Mouse (Mus musculus) gastrocnemius, postnatal 36 days (tissue): Measurements from ENCODE around the gene Rhoj. TPM values are rescaled to one million over a fixed set of nuclear protein-coding genes. Genes with fewer than 3 reads are reported as not detected.
"Not testable (repeated sequence)": the region's sequence is repeated elsewhere in the genome, so short reads cannot be mapped to it uniquely, and the experiment has no call there.

Experiments used
- DNase-seq, 2 experiments: peaks; one replicate each; pipeline ENCODE4 v3.0.0; 2022
- intact Hi-C: fragments of 180-260 bp; cut with DNase I; formaldehyde crosslinking; loops from one replicate; pipeline ENCODE4 v1.15.1; 2025
- total RNA-seq, 2 experiments: library from RNA; stranded (reverse); gene quantifications; 2 replicates each; pipeline ENCODE4 v1.2.3; 2021

The Rhoj gene
- total RNA-seq, 2 experiments from 2014 or later, result 13.2 to 17.6 TPM

- no peak for DNase-seq
Measured at GRCm38 (mm10) chr12:75340331-75340730, 32.2 kb downstream of the Rhoj start.

GRCm38 (mm10) chr12:75348551-75348950 lies 40.4 kb downstream of the Rhoj start:
- DNase-seq, result no peak
- intact Hi-C loops, result no loop called here

More at GRCm38 (mm10) chr12:75340331-75340730, 32.2 kb downstream of the Rhoj start:
- intact Hi-C loops, result no loop called here

DNA sequence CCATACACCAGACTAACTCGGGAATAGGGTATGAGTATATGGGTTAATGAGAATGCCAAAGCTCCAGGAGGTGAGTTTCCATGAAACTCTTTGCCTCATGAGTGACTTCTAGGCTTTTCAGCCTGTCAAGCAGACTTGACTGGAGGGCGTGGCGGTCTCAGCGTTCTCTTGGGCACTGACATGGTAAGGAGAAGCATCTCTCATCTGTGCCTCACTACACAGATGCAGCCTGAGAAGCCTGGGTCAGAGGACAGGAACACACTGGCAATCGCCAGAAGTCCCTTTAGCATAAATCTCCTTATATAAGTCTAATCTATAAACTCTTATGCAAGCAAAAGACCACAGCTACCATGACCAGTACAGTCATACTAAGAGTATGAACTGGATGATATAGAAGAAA lies 41.4 kb downstream of the Rhoj start:
- intact Hi-C loops, DNase-seq: not testable (repeated sequence)

DNA sequence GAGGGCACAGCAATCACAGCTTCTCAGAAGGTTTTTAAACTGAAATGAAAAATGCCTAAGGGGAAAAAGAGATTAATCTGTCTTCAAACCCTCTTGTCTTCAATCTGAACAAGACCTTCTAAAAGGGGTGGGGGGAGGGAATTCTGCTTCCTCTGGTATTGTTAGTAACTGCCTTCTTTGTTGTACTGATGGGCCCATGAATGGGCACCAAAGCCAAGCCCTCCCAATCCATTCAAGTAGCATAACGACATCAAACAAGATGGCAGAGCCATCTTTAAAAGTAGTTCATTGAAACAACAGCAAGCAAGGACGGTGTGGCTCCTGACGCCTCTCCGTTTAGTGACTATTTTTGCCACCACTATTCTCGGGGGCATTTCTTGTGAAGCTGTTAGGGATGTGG lies 42.6 kb downstream of the Rhoj start:
- no peak for DNase-seq
- intact Hi-C loops, result loop anchor here (5.0 kb wide), 1 partner anchor 38 kb away; no protein-coding TSS in a partner anchor

- DNase-seq, result no peak
- intact Hi-C loops, result loop anchor here (5.0 kb wide), 1 partner anchor 40 kb away; no protein-coding TSS in a partner anchor
Measured at GRCm38 (mm10) chr12:75351846-75352245, 43.7 kb downstream of the Rhoj start.

GRCm38 (mm10) chr12:75352410-75352809 lies 44.3 kb downstream of the Rhoj start:
- intact Hi-C loops, result loop anchor here (5.0 kb wide), 1 partner anchor 40 kb away; no protein-coding TSS in a partner anchor
- peak in 1 of 2 experiments; percentile 68 for DNase-seq

GRCm38 (mm10) chr12:75354354-75354753 lies 46.2 kb downstream of the Rhoj start:
- intact Hi-C loops, result loop anchor here (5.0 kb wide), 1 partner anchor 42 kb away; no protein-coding TSS in a partner anchor

DNA sequence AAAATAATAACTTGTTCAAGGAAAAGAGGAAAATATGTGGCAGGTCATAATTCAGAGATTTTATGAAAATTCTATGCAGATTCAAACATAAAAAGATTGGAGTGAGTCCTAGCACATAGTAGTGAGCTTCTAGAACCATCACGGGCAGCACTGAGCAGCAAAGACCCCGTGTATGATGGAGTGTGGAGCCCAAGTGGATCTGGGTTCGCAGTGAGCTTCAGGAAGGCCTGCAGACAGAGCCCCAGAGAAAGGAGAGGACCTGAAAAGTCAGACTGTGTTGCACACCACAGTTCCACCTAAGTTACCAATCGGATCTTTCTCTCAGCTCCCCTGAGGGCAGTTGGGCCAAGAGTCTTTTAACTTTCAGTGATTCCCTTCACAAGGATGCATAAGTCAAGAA lies 49.7 kb downstream of the Rhoj start:
- intact Hi-C loops, result no loop called here
- no peak for DNase-seq

More at GRCm38 (mm10) chr12:75354354-75354753, 46.2 kb downstream of the Rhoj start:
- DNase-seq, result no peak

DNA sequence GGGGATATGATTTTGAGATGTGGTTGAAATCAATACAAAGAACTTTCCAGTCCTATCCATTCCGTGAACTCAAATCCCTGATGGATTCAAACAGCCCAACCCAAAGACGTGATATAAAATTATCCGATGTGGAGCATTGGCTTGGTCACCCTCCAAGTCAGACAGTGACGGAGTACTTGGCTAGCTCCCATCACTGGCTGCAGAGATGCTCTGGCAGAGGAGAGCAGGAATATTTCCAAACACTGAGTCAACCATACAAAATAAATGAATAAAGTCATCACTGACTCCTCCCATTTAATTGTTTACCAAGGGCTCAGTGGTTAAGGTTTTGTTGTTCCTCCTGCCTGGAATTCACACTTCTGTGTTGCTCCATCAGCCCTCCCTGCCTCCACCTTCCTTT lies 50.6 kb downstream of the Rhoj start:
- intact Hi-C loops, result no loop called here
- DNase-seq, result peak; percentile 64 to 68

GRCm38 (mm10) chr12:75359500-75359899 lies 51.4 kb downstream of the Rhoj start:
- intact Hi-C loops, result no loop called here
- no peak for DNase-seq

DNA sequence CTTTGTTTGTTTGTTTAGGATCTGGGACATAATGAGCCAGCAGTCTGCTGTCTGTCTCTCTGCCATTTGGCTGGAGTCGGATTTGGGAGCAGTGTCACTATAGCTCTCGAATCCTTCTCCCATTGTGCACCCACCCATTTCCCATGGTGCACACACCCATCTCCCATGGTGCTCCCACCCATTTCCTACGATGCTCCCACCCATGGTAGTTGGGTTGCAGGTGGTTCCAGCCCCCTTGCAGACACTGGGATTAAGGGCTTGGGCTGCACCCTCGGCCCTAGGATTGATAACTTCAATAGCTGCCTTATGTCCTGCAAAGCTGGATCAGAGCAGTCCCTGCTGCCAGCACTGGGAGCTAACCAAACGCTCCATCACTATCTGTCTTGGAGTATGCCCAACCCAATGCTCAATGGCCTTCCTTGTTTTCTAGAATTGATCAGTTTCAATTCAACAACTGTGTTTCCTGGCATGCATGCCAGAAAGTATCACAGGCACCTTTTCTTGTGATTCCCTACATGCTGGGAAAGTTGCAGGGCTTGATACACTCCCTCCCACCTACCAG lies 51.9 kb downstream of the Rhoj start:
- intact Hi-C loops, result no loop called here
- no peak for DNase-seq

GRCm38 (mm10) chr12:75362456-75362855 lies 54.3 kb downstream of the Rhoj start:
- intact Hi-C loops, result no loop called here
- no peak for DNase-seq

DNA sequence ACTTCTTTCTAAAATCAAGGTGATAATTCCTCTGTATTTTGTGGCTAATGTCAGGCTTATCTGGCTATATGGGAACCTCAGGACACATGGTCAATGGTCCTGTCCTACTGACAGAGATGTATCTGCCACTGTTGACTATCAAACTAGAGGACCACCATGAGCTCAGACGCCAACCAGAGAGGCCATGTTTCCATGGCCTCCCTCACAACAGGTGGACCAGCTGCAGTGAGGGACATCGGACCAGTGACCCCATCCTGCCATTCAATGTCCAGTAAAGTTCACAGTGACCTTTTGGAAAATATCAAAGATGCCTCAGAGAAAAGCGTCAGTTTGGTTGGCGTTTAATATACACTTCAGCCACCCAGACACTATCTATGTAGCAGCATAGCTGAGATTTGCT lies 56.3 kb downstream of the Rhoj start:
- DNase-seq, result no peak
- intact Hi-C loops, result no loop called here

- intact Hi-C loops, result no loop called here
- DNase-seq, result no peak
Measured at GRCm38 (mm10) chr12:75365621-75366124, 57.6 kb downstream of the Rhoj start.

DNA sequence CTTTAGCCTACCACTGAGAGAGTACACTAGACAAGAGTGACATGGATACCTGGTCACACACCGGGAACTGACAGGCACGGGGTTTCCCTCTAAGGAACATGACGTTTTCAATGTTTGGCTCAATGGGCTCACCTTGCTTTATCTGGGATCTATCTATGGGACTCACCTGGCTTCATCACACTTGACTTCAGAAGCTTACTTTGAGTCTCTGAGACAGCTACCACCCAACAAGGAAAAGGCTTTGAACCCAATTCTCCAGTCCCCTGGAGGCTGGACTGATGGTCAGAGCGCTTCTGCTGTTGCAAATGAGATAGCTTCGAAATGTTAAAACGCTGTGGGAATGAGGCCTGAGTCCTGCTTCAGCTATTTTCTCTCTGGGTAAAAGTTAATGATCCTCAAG lies 59.2 kb downstream of the Rhoj start:
- intact Hi-C loops, result no loop called here
- no peak for DNase-seq

DNA sequence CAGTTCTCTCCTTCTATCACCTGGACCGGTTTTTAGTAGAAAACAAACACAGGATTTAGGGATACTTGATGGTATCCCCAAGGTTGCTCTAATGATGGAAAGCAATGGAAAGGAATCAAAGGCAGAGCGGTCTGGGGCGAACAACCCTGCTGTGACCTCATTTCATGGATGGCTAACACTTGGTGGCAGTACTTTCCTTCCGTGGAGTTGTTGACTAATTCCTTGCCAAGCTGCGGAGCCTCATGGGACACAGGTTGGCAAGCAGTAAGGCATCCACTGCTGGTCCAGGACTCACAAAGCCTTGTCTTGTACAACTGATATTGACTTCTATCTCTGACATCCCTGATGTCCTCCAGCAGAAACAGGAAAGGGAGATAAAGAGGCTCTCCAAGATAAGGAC lies 60.4 kb downstream of the Rhoj start:
- DNase-seq, result peak in 1 of 2 experiments; percentile 62
- intact Hi-C loops, result no loop called here

DNA sequence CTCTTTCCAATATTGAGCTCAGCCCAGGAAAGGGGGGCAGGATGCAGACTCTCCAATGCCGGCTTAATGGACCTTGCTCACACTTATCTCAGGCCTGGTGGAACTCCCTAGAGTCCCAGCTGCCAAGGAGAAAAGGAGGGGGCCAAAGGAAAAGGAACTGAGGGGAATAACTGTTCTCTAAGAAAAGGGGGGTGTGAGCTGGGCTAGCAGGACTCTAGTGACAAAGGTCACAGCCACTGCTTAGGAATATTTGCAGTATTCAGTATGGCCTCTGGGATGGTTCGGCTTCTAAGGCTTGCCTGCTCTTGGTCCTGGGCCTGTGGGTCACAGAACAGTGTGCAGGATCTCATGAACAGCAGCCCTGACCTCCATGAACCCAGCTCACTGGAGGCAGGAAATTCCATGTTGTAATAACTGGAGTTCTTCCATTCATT lies 61.3 kb downstream of the Rhoj start:
- no peak for DNase-seq
- intact Hi-C loops, result no loop called here

DNA sequence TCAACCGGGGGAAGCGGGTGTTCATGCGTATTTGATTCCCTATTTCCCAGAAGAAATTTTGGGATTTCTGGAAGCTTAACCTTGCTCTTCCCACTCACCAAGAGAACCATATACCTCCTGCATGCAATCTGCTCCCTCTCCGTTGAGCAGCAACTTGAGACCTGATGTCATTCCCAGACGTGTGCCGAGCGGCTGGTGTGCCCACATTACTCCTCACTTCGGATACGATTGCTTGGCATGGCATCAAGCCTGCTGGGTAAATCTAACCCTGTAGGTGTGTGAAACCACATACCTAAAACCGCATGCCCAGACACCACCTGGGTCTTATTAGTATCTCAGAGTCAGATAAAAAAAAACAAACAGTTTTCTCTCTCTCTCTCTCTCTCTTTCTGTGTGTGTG lies 66.3 kb downstream of the Rhoj start:
- intact Hi-C loops, result no loop called here
- DNase-seq, result no peak

- intact Hi-C loops, result no loop called here
- no peak for DNase-seq
Measured at GRCm38 (mm10) chr12:75375060-75375459, 66.9 kb downstream of the Rhoj start.

- intact Hi-C loops, result no loop called here
- DNase-seq, result no peak
Measured at GRCm38 (mm10) chr12:75376126-75376525, 68.0 kb downstream of the Rhoj start.

DNA sequence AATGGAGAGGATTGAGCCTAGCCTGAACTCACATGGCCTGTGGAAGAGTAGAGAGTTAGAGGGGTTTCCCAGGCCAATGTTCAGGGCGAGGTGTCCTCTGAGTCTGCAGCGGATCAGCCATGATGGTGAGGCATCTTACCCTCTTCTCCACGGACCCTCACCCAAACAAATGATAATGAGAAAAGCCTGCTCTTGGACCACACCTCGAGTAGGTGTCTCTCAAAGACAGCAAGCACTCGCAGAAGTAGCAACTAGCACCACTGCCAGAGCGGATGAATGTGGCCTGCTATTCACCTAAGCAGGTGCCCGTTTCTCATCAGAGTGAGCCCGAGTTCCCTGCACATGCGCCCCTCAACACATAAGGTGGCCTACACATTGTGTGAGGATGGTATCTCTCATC lies 78.6 kb downstream of the Rhoj start:
- DNase-seq, result no peak
- intact Hi-C loops, result loop anchor here (5.0 kb wide), 2 partner anchors 104 to 1054 kb away; no protein-coding TSS in a partner anchor

- DNase-seq, result peak in 1 of 2 experiments; percentile 21
- intact Hi-C loops, result loop anchor here (5.0 kb wide), 2 partner anchors 105 to 1055 kb away; no protein-coding TSS in a partner anchor
Measured at GRCm38 (mm10) chr12:75387156-75387555, 79.0 kb downstream of the Rhoj start.
